Mouse (Mus musculus): ENCODE data around the gene Olfr70.

The Olfr70 gene

DNA sequence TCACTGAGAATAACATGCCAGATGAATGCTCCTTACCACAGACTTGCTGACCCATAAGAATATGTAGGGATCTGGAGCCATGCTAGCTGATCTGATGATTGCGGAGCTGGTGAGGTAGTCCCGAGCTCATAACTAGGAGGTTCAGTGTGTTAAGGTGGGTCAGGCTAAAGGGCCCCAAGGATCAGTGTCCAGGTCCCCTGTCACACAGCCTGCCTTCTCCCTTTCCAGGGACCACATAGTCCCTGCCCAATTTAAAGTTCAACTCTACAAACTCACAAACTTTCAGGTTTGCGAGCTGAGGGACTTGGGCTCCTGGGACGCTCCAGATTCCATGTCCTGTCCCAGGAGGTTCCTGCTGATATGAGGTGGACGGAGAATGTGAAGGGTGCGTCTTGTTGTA, at the start of gene Olfr70:
Gene Olfr70 (minus strand): TSS at position 101 of the 400 bp plus-strand sequence.
- DNase-seq, result no peak

- DNase-seq, result no peak
Measured at GRCm38 (mm10) chr4:43745187-43745586, 44.6 kb upstream of the Olfr70 start.

- DNase-seq, result no peak
Measured at GRCm38 (mm10) chr4:43743099-43743498, 42.5 kb upstream of the Olfr70 start.

DNA sequence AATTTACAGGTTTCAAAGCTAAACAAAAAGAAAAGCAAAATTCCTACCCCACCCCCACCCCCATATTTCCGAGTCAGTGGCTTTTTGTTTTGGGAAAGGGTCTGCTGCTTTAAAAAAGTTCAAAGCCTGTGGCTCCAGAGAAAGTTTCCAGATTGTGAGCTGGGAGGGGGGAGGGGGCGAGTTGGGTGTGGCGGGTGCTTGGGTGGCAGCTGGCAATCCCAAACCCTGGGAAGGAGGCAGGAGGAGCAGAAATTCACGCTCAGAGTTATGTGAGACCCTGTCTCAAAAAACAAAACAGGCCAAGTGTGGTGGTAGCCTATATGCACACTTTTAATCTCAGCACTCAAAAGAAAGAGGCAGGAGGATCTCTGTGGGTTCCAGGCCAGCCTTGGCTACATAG, 42.0 kb upstream of the Olfr70 start:
- DNase-seq, result no peak

DNA sequence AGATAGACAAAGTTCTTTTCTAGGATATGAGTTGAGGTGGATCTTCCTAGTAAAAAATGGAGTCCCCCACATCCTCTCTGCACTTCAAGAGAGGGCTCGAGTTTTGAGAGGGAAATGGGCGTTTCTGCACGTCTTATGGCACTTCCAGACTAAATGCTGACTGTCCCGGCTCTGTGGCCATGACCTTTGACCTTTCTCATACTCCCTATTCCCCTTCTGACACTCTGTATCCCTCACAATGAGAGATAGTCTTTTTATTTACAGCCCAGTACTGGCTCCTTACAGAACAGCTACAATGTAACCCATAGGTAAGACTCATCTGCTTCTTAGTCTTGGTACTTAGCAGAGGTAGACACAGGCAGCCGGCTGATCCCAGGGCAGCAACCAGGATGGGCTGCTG, 40.9 kb upstream of the Olfr70 start:
- no peak for DNase-seq

- DNase-seq, result no peak
Measured at GRCm38 (mm10) chr4:43738989-43739674, 38.5 kb upstream of the Olfr70 start.

GRCm38 (mm10) chr4:43737144-43737543, 36.5 kb upstream of the Olfr70 start:
- no peak for DNase-seq

GRCm38 (mm10) chr4:43733186-43733585, 32.6 kb upstream of the Olfr70 start:
- DNase-seq, result no peak

DNA sequence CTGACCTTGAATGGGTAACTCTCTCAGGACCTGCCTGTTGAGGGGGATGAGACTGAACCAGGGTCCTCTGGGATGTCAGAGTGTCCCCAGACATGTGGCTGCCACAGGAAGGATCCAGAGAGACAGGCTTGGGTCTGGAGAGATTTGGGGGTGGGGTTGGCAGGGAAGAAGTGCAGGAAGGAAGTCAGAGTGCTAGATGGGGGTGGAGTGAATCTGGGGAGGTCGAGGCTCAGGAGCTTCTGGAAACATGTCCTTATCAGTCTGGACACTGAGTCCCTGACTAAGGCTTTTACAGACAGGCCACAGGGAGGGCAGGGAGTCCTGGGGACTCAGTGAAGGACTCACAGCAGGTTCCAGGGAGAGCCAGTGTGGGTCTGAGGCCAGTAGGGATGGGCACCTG, 31.6 kb upstream of the Olfr70 start:
- no peak for DNase-seq

- no peak for DNase-seq
Measured at GRCm38 (mm10) chr4:43730750-43731297, 30.2 kb upstream of the Olfr70 start.

- DNase-seq, result no peak
Measured at GRCm38 (mm10) chr4:43729794-43730550, 29.4 kb upstream of the Olfr70 start, which contains the start of gene Spaar. Gene Spaar, plus strand, starts transcription at chr4:43730034.

GRCm38 (mm10) chr4:43729126-43729525, 28.5 kb upstream of the Olfr70 start:
- DNase-seq, result no peak

DNA sequence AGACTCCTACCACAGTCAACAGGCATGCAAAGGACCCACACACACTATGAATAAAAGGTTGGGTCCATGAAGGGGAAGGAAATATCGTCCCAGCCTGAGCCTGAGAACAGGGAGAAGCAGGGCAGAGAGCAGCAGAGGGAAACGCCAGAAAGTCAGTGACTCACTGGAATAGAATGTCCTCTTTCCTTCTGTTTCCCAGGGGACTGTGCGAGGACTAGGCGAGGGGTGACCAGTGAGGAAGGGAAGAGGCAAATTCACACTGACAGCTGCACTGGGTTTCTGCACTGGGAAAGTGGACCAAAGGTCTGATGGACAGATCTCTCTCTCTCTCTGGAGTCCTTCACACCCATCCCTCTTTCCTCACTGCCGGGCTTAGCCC, 28.0 kb upstream of the Olfr70 start:
- DNase-seq, result no peak

DNA sequence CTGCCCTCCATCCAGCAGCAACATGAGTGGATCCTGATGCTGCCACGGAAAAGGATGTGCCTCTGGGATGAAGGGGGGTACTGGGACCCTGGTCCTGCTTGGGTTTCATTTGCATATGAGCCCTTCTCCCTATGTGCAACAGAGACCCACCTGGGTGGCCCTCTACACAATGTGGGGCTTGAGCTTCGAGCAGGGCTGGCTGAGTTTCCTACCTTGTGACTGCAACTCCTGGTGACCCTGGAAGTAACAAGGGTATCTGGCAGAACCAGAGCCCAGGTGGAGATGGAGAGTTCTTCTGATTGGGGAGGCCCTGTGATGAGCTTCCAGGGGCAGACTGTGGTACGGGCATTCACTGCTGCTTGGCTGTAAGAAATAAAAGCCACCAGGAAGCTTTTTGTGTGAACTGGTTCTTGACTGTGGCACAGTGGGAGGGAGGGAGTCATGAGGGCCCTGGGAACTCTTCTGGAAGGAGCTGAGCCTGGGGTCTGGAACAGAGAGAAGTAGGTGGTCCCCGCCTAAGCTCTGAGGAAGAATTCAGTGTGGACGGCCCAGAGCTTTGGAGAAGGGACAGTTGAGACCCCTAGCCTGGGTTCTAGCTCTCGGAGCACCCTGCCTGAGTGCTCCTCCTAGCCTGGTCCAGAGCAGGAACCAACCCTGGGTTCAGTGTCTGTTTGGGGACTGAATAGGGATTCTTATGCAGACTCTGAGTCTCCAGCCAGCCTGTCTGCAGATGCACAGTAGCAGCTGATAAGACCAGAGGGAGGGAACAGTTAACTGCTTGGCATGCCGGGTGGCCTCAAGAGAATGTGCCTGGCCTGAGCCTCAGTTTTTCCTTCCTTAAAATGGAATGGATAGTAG, 27.3 kb upstream of the Olfr70 start:
- no peak for DNase-seq

GRCm38 (mm10) chr4:43726995-43727394, 26.4 kb upstream of the Olfr70 start, which contains the start of gene Hrct1:
Gene Hrct1, plus strand, starts transcription at chr4:43727188.
- no peak for DNase-seq

DNA sequence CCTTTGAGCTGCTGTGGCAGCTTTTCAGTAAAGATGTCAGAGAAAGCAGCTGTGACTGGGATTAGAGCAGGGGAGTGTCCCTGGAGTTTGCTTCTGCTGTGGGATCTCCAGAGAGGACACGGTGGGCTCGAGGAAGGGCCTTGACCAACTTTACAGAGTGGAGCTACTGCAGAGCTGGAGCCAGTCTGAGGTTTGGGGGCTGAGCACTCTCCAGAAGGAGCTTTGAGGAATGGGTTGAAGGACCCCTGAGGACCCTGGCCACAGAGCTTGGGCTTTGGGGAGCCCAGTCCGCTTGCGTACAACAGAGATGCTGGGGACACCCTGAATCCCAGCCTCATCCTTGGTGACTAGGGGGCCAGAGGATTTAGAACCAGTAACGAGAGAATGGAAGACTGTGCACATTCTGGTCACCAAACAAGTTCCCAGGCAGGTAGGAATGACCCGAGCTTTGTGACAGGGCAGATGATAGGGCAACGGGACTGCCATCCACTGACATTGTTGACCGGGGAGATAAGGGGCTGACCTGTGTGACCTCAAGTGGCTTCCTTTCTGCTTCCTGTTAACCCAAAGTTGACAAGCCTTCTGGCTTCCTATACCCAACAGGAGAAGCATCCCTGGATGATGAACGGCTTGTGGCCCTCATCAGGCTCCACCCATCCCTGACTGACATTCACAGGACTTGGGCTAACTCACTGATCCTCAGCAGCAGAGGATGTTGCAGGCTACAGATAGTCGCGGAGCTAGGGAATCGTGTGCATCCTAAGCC, 25.8 kb upstream of the Olfr70 start:
- DNase-seq, result no peak

- DNase-seq, result peak; percentile 9
Measured at GRCm38 (mm10) chr4:43724764-43725163, 24.2 kb upstream of the Olfr70 start.

DNA sequence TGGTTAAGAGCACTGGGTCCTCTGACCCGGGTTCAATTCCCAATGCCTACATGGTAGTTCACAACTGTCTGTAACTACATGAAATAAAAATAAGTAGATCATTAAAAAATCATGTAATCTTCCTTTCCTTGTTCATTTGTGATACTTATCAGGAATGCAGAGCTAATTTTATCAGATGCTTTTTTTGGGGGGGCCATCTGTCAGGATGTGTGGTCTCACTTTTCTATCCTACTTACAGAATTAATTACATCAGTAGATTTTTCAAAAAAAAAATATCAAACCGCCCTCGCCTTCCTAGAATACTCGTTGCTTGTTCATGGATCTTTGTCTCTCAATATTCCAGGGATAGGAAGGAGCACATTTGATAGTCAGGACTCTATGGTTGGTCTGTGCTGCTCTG, 21.6 kb upstream of the Olfr70 start:
- no peak for DNase-seq

DNA sequence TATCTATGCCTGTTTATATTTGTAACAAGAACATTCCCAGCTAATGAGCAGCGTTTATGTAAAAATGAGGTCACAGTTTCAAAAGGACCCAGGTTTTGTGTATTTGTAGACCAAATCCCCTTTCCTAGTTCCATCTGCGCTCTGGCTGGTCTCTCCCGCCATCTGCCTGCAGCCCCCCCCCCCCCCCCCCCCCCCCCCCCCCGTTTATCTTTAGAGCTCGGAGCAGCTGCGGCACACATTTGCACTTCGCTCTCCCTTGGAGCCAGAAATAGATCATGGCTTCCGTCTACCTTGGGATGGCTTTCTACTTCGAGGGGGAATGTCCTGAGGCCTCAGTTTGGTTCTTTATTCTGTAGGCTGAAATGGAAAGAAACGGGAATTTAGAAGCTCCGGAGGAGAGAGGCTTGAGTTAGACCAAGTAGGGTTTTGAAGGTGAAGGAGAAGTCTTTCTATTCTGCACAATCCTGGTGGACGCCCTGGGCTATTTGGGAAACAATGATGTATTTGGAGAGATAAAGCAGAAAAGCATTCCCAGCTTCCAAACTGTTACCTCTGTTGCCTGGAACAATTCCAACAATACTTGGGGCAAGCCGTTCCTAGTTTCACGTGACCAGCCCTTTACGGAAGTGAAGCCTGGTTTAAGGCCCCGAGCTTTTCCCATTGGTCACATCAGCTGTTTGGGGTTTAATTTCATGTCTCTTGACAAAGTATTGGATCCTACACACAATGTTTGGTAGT, 20.1 kb upstream of the Olfr70 start:
- no peak for DNase-seq

- no peak for DNase-seq
Measured at GRCm38 (mm10) chr4:43713652-43714219, 13.1 kb upstream of the Olfr70 start.

- peak; percentile 66 for DNase-seq
Measured at GRCm38 (mm10) chr4:43711821-43712220, 11.2 kb upstream of the Olfr70 start.
